Mouse (Mus musculus): Measurements from ENCODE around the gene Tdp1.

Gene Tdp1

GRCm38 (mm10) chr12:100000381-100000780 lies 116.1 kb downstream of the Tdp1 start:
- DNase-seq (ENCODE audit: low spot score): no peak

DNA sequence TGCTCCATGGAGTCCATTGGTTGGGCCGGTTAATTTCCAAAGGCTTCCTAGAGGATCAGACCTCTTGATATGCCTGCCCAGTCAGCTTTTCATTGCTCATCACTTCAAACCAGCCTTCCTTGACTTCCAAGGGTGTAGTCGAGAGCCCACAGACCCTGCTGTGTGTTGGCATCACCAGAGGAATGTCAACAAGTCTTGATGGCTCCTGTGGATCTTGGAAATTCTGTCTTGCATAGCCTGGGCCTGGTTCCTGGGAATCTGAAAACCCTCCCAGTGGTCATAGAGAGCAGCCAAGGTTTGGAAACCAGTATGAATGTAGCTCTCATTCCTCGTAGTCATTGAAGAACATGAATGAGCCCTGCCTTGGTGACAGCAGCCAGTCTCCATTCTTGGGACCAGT lies 116.9 kb downstream of the Tdp1 start:
- DNase-seq (ENCODE audit: low spot score): no peak

DNA sequence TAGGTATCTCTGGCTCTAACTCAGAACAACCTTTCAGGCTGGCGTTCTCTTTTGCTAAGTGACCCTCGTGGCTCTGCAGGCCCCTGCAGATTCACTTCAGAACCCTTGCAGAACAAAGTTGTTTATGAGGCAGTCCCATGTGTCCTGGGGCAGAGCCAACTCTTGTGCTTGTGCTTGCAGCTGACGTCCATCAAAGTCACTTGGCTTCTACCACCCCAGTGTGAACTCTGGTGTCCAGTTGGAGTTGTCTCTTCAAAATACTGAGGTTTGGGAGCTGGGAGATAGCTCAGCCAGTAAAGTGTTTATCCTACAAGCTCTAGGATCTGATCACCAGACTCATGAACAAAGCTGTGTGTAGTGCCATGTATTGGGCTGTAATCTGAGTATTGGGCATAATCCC lies 117.6 kb downstream of the Tdp1 start:
- DNase-seq (ENCODE audit: low spot score): no peak

DNA sequence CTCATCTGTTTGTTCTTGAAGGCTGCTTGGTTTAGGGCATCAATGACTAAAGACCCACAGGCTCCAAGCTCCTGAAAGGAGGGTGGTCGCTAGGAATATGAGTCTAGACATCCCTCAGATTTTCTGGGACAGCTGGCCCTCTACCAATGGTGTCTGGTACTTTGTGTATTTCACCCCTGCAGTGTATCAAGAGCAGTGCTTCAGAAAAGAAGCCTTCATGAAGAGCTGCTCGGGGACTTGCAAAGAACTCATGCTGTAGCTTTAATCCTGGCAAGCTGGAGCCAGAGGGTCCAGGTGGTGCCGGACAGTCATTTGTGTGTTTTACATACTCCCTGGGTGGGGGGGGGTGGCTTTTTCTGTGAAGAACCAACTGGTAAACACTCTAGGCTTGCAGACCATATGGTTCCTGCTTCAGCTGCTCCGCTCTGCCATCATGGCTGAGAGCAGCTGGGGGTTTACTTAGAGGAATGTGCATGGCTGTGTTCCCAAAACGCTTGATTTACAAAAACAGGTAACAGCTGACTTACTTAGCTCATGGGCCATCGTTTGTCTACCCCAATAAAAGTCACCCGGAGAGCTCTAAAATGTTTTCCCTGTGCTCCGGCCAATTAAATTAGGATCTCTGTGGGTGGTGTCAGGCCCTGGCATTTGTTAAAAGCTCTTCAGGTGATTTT lies 118.7 kb downstream of the Tdp1 start:
- peak; percentile 19 for DNase-seq (ENCODE audit: low spot score)

Measured in retina, embryonic 14.5 days (tissue).